Mouse (Mus musculus): ENCODE results near the gene Ptpn3.

Ptpn3 gene

DNA sequence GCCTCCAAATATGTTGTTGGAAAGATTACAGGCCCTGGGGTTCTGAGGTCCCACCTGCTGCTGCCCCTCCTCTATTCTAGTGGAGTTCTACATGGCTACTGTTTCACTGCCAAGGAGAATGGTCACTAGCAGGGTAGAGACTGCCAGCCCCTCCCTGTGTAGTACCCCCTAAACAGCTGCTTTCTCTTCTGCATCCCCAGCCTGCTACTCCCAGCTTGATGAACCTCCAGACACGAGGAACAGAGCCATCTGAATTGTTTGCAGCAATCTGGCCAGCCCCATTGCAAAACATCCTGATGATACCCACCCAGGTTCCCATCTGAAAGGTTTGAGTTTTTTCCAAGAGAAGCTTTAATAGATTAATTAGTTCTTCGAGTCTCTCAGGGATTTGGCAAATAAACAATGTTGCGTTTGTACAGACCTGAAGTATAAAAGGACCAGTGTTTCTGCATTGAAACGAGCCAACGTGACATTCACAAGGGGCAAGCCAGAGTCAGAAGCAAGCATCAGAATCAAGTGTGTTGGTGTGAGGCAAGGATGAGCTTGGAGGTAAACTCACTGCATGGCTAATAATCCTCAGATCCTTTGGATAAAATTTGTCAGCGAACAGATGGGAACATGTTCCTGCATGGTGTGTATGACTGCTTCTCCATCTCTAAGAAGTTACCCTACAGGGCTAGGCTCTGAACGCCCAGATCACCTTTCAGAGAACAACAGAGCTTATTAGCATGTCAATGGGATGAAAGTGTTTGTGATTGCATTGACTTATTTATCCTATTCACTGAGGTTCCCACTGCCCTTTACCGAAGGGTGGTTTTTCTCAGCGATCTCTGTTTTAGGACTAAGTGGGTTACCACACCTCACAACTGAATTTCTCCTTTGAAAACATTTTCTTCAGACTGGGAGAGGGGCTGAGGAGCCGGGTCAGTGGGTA is 138.6 kb downstream of the Ptpn3 start:
- DNase-seq = no peak

GRCm38 (mm10) chr4:57160571-57160970 is 141.1 kb downstream of the Ptpn3 start:
- DNase-seq = no peak

GRCm38 (mm10) chr4:57156549-57157169 is 145.0 kb downstream of the Ptpn3 start:
- no peak for DNase-seq

DNA sequence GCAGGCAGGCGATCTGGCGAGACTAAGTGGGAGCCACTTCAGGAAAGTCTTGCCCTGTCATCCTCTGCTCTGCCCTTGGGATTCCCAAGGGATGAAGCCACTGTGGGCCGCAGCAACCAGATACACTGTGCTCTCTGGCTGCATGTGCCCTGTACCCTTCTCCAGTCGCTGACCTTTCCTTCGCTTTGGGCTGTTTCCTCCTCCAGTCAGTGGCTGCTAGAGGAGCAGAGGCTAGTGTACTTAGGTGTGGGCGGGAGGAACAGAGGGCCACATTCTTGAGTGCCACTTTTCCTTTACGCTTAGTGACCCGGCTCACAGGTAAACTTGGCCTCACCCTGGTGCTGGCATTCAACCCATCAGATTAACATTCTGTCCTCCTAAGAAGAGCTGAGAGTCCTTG is 147.8 kb downstream of the Ptpn3 start:
- DNase-seq = no peak

DNA sequence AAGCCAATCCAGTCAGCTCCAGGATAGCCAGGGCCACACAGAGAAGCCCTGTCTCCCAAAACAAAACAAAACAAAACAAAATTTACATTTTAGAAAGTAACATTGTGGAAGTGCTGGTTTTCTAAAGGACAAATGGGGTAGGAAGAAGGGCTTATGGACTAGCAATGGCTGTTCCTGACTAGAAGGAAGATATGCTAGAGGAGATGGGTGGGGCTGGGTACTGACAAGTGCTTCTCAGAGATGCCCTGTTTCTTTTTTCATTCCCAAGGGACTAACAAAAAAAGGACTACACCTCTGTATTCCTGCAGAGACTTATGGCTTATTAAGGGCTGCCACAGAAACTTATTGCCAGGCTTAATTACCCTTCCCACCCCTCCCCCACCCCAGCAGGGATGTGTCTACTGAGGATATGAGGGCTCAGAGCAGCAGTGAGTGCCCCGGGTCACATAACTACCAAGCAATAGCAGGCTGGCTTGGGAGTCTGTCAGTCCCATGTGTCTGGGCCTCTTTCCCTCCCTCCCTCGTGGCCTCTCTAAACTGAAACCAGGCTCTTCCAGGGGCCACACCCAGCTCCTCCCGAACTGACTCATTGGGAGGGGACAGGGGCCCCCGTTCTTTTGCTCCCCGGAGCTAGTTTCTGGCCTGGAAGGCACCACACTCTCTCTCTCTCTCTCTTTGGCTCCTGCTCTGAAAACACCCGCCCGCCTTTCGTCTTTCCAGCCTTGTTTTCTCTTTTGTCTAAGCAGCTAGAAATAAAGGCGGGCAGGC is 148.4 kb downstream of the Ptpn3 start:
- no peak for DNase-seq

- no peak for DNase-seq
These were observed 153.5 kb downstream of the Ptpn3 start for GRCm38 (mm10) chr4:57148182-57148581.

DNA sequence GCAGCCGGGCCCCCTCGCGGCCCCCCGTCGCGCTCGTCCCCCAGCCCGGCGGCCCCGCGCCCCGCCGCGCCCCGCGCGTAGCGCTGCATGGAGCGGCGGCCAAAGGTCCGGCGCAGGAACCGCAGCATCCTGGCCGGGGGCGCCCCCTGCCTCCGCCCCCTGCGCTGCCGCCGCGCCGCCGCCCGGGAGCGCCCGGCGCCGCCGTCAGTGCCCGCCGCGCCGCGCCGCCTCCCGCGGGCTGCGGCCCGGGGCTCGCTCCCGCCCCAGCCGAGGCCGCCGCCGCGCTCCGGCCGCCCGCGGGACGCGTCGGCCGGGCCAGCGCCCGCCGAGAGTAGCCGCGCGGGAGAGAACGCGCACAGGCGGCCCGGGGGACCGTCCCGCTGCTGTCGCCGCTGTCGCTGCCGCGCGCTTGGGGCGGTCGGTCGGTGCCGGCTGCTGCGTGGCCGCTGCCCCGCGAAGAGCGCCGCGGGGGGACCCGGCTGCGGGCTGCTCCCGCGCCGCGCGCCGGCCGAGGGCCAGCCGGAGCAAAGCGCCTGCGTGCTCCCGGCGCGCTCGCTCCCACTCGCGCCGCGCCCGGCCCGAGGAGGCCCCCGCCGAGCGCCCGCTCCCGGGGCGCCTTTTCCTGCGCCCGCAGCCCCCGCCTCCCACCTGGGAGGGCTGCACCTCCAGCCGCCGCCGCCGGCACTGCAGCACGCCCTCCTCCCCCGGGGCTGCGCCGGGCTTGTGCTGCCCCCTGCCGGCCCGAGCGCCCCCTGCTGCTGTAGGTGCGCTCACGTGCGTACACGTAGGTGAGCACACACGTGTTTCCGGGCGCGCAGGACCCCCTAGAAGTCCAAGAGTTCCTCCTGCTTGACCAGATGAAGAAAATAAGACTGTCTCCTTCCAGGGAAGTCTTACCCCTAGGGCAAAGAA is 158.4 kb downstream of the Ptpn3 start, which contains the start of gene Epb41l4b:
Gene Epb41l4b, minus strand, starts transcription at position 412 of the 912 bp plus-strand sequence.
- DNase-seq = peak; percentile 87

DNA sequence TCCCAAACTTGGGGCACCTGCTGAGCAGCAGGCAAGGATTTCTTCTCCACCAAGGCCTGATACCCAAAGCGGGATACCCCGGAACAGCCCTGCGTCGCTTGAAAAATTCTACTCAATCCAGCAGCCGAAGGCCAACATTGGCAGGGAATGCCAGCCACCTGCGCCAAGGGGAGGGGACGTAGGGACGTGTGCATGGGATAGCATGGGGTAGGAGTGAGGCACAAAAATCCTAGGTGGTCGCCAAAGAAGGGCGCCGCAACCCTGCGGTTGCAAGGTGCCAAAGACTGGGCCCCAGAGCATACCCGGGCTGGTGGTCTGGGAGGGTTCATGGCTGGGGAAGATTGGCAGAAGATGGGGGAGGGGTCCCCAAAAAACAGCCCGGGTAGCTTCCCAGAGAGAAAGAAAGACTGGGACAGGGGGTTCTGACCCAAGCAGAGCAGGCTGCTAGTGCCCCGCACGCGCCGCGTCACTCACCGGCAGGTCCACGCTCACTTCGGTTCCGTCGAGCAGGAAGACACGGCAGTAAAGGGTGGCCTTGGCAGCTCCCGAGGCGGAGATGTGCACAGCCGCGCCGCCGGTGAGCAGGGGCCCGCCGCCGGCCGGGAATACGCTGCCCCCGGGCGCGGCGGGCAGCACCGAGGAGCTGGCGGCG is 159.1 kb downstream of the Ptpn3 start:
- peak; percentile 76 for DNase-seq

GRCm38 (mm10) chr4:57141908-57142361 is 159.7 kb downstream of the Ptpn3 start:
- DNase-seq = peak; percentile 88

GRCm38 (mm10) chr4:57140992-57141717 is 160.5 kb downstream of the Ptpn3 start:
- DNase-seq = peak; percentile 73
